Mouse (Mus musculus): ENCODE measurements around the gene Pramel4. TPM values are rescaled to one million over a fixed set of nuclear protein-coding genes. Genes with fewer than 3 reads are reported as not detected.
"Not testable (repeated sequence)": the region's sequence is repeated elsewhere in the genome, so short reads cannot be mapped to it uniquely, and the experiment has no call there.

The Pramel4 gene
- not detected for total RNA-seq (2021)
- long read RNA-seq, experiment 1, result 0 reads
- long read RNA-seq, experiment 2, result 0 reads

DNA sequence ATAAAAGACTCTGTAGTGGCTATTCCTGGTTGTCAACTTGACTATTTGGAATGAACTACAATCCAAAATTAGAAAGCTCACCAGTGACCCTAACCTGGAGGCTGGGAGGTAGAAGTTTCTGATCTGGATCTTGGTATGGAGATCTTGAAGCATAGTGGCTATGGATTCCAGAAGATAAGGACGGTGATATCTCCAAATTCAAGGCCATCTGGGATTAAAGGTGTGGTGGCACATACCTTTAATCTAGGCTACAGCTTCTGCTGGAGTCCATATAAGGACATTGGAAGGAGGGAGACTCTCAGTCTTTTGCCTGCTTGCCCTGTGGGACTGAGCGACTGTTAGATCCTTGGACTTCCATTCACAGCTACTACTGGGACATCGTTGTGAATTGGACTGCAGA, at the start of gene Pramel4:
Pramel4 (plus strand) TSS at position 301 of the 400 bp plus-strand sequence.
- not testable (repeated sequence) for H3K4me3 ChIP-seq; H3K27ac ChIP-seq; DNase-seq (ENCODE audit: low spot score in 2 of 2)

DNA sequence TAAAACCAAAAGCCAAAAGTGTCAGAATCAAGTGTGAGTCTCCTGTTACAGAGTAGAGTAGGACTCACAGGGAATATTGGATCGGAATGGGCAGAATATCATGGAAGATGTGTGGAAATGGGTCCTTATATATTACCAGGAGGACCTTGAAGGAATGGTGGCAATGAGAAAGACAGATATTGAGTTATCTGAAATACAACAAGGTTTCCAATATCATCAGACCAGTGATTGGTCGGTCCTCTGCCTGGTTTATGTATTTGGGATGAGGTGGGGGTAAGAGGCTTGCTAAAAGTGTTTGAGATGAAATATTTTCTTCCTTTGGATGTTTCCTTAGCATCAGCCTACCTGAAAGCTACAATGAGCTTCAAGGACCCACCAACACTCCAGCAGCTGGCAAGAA, 47.2 kb downstream of the Pramel4 start, which contains the start of gene Gm13102:
Gm13102 (plus strand) TSS at position 301 of the 400 bp plus-strand sequence.
- H3K4me3 ChIP-seq; DNase-seq (ENCODE audit: low spot score in 2 of 2); H3K27ac ChIP-seq: not testable (repeated sequence)

Other genes starting within 250 kb of the Pramel4 start
- gene Gm13084, start 243.0 kb upstream of the Pramel4 start, total RNA-seq (2021), result not detected
- not detected for gene Gm13103, start 212.6 kb upstream of the Pramel4 start, total RNA-seq (2021)
- gene Pramef6, start 158.7 kb upstream of the Pramel4 start, total RNA-seq (2021), result not detected
- not detected for gene Pramef25, start 108.1 kb upstream of the Pramel4 start, total RNA-seq (2021)
- not detected for gene Gm13101, start 92.2 kb upstream of the Pramel4 start, total RNA-seq (2021)
- not detected for gene Pramef17, start 64.8 kb upstream of the Pramel4 start, total RNA-seq (2021)
- not detected for gene Gm13102, start 47.3 kb downstream of the Pramel4 start, total RNA-seq (2021)
- not detected for gene Oog3, start 103.5 kb downstream of the Pramel4 start, total RNA-seq (2021)
- not detected for gene Oog2, start 131.6 kb downstream of the Pramel4 start, total RNA-seq (2021)
- gene C87977, start 154.2 kb downstream of the Pramel4 start, total RNA-seq (2021), result not detected
- gene Pramel5, start 221.4 kb downstream of the Pramel4 start, total RNA-seq (2021), result not detected

Data from layer of hippocampus, adult 2 months (tissue).